Mouse (Mus musculus): ENCODE results near the gene Osbp.
"Not testable (repeated sequence)": the region's sequence is repeated elsewhere in the genome, so short reads cannot be mapped to it uniquely, and the experiment has no call there.

- not testable (repeated sequence) for TF ChIP-seq CTCF (conservative IDR thresholded peaks at IDR 0.05; ENCODE audit: low read length); POU5F1 (IDR thresholded peaks at IDR 0.05; ENCODE audit: borderline replicate concordance, low read length)
Measured at GRCm38 (mm10) chr19:11984614-11985013, 18.9 kb downstream of the Osbp start.

Data from E14TG2a.4 (cell line).